Mouse (Mus musculus): ENCODE data around the gene 6030458C11Rik. TPM values are rescaled to one million over a fixed set of nuclear protein-coding genes. Genes with fewer than 3 reads are reported as not detected.
"Not testable (repeated sequence)": the region's sequence is repeated elsewhere in the genome, so short reads cannot be mapped to it uniquely, and the experiment has no call there.

6030458C11Rik gene
- total RNA-seq, 2 experiments from 2014 or later: 30.3 to 31.1 TPM

DNA sequence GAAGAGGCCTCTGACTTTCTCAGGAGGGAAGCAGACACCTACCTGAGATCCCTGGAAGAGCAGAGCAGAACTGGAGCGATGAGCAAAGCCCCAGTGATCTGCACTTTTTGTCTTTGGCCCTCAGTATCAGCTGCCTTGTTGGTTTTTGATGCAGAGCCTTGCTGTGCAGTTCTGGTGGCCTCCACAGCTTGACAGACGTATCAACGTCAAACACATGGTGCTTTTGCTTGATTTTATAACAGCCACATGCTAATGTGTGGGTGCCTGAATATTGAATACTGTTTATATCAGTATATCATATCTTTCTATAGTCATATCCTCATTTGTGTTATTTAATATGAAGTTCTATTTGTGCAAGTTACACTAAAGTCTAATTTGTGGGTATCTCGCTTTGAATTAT is 19.4 kb downstream of the 6030458C11Rik start:
- no peak overlapping the region for H3K27ac ChIP-seq
- TF ChIP-seq CTCF (conservative IDR thresholded peaks at IDR 0.05): no peak
- DNase-seq (ENCODE audit: low spot score in 2 of 2): peak in 1 of 2 experiments; percentile 14
- H3K4me3 ChIP-seq: no peak overlapping the region

DNA sequence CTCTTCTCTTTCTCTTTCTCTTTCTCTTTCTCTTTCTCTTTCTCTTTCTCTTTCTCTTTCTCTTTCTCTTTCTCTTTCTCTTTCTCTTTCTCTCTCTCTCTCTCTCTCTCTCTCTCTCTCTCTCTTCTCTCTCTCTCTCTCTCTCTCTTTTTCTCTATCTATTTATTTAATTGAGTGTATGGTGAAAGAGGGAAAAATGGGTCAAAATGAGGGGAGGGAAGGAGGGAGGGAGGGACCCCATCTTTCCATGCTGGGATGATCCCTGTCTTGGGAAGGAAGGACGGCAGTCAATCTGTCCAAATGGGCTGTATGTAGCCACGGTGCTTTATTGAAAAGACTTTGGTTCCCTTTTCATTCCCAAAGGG is 23.3 kb downstream of the 6030458C11Rik start:
- not testable (repeated sequence) for DNase-seq (ENCODE audit: low spot score in 2 of 2); H3K4me3 ChIP-seq; H3K27ac ChIP-seq

DNA sequence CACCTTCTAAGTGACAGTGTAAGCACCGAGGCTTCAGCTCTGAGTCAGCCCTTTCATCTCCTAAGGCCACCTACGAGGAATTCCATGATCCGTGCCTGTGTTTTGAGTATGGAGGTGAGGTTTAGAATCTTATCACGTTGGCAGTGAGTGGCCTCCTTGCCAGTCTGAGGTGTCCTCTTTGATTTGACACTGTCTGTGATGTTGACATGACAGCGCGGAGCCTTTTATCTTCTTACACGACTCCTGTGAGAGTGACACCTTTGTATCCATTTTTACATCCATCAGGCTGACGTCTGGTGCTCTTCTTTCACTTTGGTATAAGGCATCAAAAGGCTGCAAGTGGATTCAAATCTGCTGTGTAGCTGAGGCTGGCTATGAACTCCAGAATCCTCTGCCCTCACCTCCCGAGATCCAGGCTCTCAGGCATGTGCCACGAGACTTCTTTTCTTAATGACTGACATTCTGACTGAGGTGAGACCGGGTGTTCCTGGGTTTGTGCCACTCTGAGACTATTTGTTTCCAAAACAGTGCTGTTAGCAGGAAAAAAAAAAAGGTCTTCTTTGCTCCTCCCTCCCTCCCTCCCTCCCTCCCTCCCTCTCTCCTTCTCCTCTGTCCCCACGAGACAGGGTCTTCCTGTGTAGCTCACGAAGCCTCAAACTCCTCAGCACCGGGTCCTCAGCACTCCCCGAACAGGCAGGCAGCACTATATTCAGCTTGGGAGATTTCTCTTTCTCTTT is 23.9 kb downstream of the 6030458C11Rik start:
- TF ChIP-seq CTCF (conservative IDR thresholded peaks at IDR 0.05): no peak
- no peak overlapping the region for H3K4me3 ChIP-seq
- H3K27ac ChIP-seq: no peak overlapping the region
- no peak for DNase-seq (ENCODE audit: low spot score in 2 of 2)

DNA sequence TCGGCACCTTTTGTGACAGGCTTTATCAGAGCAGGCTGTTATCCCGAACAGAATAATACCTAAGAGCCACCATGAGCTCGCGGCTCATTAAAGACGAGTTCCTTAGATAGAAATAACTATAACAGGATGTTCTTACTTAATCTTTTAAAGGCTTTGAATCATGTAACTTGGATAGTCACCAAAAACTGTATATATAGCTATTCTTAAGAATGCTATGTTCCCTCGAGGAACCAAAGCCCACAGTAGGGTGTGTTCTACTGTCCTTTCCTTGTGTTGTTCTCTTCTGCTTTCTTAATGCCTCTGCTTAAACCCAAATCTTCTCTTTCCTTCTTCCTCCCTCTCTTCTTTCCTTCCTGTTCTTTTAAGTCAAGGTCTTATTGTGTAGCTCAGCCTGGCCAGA is 26.4 kb downstream of the 6030458C11Rik start:
- no peak for TF ChIP-seq CTCF (conservative IDR thresholded peaks at IDR 0.05)
- DNase-seq (ENCODE audit: low spot score in 2 of 2): no peak
- Histone ChIP-seq H3K4me3 (no peak overlapping the region), H3K27ac (no peak overlapping the region)

DNA sequence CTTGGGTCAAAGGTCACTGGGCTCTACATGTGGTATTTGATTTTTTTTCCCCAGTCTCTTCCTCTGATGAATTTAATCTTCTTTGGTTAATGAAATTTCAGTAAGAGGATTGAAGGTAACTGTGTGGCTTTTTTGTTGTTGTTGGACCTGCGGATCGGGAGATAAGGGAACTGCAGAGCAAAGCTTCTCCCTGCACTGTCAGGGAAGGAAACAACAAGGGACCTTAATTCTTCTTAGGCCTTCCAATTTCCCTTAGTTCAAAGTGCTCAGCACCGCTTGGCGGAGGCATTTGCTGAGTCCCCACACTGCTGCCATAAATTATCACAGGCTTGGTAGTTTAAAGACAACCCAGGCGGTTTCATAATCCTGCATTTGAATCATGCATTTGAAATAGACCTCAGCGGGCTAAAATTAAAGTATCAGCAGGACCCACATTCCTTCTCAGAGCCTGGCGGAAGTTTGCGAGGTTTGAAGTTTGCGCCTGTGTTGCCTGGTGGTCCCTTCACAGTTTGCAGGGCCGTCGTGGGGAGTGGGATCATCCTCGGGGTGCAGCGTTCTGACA is 28.5 kb downstream of the 6030458C11Rik start:
- no peak overlapping the region for H3K4me3 ChIP-seq
- no peak overlapping the region for H3K27ac ChIP-seq
- no peak for TF ChIP-seq CTCF (conservative IDR thresholded peaks at IDR 0.05)
- DNase-seq (ENCODE audit: low spot score in 2 of 2): no peak

DNA sequence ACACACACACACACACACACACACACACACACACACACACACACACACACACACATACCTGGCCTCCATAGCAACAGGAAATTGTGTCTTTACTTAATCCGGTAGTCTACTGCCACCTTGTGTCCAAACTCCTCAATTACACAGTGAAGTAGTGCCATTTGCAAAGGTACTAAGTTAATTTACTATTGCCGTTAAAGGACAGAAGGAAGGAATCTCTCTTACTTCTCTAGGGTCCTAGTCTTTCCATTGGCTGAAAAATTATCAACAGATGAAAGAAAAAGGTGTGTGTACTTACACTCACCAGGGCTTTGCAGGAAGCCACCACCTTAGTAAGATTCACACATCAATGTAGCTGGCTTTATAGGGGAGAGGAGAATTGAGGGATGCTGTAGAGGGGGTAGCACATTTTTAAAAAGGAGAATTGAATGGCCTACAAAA is 29.0 kb downstream of the 6030458C11Rik start:
- DNase-seq (ENCODE audit: low spot score in 2 of 2): peak; percentile 57 to 66
- Histone ChIP-seq H3K27ac (no peak overlapping the region), H3K4me3 (no peak overlapping the region)
- TF ChIP-seq CTCF (conservative IDR thresholded peaks at IDR 0.05): peak; percentile 76

DNA sequence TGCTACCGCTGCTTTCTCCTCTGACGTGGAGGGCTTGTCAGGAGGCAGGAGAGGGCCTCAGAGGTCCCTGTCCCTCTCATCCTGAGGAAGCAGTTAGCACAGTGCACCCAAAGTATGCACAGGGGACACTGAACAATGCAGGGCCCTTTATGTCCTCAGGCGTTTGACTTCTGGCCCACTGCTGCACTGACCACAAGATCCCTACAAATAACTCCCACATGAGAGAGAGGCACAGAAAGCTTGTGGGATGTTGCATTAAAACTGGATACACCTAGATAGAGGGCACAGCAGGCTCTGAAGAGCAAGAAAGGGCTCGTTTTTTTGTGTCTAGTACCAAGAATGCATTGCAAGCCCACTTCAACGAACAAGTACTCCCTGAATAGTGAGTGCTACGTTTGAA is 30.1 kb downstream of the 6030458C11Rik start:
- no peak overlapping the region for H3K4me3 ChIP-seq
- no peak overlapping the region for H3K27ac ChIP-seq
- no peak for TF ChIP-seq CTCF (conservative IDR thresholded peaks at IDR 0.05)
- DNase-seq (ENCODE audit: low spot score in 2 of 2): no peak

DNA sequence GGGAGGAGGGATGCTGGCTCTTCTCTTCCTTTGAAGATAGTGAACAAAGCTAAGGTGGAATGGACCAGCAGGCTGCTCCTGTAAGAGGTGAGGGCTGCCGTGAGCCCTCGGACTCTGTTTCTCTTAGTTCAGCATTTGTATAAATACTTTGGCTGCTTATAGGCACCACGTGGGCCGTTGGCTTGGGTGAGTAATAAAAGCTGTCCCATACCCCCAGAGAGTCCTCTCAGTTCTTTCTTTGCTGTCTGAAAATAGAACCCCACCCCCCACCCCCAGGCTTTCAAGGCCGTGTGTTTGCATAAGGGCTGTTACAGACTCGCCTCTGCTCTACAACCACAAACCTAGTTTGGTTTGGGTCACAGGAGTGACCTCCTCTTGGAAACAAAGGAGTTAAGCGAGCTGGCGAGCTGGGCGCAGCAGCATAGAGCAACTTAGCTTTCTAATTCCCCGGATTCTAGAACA is 35.0 kb downstream of the 6030458C11Rik start:
- no peak overlapping the region for H3K27ac ChIP-seq
- no peak overlapping the region for H3K4me3 ChIP-seq
- no peak for TF ChIP-seq CTCF (conservative IDR thresholded peaks at IDR 0.05)
- DNase-seq (ENCODE audit: low spot score in 2 of 2): no peak

DNA sequence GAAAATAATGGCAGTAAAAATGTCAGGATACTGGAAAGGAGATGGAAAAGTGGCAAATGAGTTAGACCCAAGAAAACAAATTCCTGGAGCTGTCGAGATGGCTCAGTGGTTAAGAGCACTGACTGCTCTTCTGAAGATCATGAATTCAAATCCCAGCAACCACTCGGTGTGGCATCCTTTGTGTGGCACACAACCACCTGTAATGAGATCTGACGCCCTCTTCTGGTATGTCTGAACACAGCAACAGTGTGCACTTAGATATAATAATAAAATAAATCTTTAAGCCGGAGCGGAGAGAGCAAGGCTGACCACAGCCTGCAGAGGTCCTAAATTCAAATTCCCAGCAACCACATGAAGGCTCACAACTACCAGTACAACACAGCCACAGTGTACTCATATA is 35.9 kb downstream of the 6030458C11Rik start:
- Histone ChIP-seq H3K27ac (no peak overlapping the region), H3K4me3 (no peak overlapping the region)
- peak; percentile 37 for TF ChIP-seq CTCF (conservative IDR thresholded peaks at IDR 0.05)
- no peak for DNase-seq (ENCODE audit: low spot score in 2 of 2)

DNA sequence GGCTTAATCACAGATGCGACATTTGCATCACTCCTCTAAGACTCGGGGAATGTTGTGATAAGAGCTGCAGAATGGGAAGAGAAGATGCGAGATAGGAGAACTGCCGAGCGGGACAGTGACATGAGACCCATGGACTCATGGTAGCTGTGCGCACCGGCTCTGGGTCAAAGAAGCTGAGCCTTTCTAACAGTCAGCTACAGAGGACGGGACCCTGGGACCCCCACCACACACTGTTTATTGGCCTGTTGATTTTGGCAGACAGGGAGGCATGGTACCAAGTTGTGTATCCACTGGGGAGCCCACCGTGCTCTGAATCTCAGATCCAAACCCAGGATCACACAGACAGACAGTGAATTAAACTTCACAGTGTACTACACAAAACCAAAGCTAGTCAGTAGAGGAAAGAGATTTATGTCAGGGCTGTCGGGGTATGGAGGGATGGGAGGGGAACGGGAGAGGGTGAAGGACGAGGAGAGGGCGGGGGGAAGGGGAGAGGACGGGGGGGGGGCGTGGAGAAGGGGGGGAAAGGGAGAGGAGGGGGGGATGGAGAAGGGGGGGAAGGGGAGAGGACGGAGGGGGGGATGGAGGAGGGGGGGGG is 42.6 kb downstream of the 6030458C11Rik start:
- TF ChIP-seq CTCF (conservative IDR thresholded peaks at IDR 0.05): no peak
- Histone ChIP-seq H3K27ac (no peak overlapping the region), H3K4me3 (no peak overlapping the region)
- DNase-seq (ENCODE audit: low spot score in 2 of 2): no peak

DNA sequence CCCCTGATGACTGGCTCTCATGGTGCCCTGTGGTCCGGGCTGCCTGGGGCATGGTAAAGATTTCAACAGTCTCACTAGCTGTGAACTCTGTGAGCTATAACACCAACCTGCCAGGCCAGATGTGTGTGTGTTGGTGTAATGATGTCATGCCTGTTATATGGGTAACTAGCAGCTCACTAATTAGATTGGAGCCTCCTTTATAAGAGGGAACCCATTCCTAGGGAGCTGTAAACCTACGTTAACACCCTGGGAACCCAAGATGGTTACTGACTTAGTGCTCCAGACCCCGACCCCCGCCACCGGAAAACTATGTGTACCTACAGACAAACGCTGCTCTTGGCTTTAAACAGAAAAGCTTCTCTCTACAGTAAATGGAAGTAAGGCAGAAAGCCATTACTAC is 43.2 kb downstream of the 6030458C11Rik start:
- Histone ChIP-seq H3K27ac (no peak overlapping the region), H3K4me3 (no peak overlapping the region)
- TF ChIP-seq CTCF (conservative IDR thresholded peaks at IDR 0.05): no peak
- no peak for DNase-seq (ENCODE audit: low spot score in 2 of 2)

DNA sequence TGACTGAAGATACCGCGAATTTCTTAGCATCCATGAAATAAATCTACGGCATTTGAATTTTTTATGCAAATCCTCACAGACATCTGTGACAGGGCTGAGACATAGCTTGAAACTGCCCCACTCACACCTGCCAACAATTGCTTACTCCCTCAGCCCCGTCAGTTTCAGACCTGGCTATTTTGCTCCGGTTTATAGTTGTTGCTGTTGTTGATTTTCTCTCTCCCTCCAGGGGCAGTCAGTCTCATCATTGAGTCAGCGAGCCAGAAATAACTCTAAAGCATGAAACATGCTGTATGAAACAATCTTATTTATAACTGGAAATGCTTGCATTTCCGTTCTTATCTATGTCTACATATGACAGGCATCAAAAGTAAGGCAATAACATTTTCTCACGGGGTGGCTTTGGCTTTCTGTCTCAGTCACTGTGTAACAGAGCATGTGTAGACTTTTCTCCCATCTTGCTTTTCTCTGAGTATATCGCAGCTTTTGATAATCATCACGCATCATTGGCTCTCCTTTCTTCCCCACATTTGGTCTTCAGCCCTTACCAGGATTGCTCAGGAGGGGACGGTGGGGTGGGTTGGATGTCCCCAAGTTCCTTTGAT is 50.2 kb downstream of the 6030458C11Rik start:
- DNase-seq (ENCODE audit: low spot score in 2 of 2): no peak
- no peak overlapping the region for H3K4me3 ChIP-seq
- 0 out of 2 replicates have a peak, but pooled peaks have one; percentile 3 for TF ChIP-seq CTCF (conservative IDR thresholded peaks at IDR 0.05)
- no peak overlapping the region for H3K27ac ChIP-seq

DNA sequence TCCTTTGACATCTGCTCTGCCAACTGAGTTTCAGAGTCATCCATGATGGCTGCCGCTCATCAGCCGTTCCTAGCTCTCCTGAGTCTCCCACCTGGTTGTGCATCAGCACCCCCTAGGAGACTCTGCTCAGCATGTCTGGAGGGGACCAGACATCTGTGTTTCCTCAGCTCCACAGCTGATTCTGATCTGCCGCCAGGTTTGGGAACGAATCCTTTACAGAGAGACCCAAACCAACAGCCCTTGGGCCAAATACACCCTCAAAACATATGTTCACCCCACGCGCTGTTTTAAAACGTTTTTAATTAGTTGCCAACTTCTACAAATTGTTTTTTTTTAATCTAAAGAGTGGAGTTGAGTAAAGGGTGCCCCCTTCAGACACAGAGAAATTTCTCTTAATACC is 53.5 kb downstream of the 6030458C11Rik start:
- no peak overlapping the region for H3K27ac ChIP-seq
- peak; percentile 50 to 73 for DNase-seq (ENCODE audit: low spot score in 2 of 2)
- H3K4me3 ChIP-seq: no peak overlapping the region
- peak; percentile 61 for TF ChIP-seq CTCF (conservative IDR thresholded peaks at IDR 0.05)

Data from layer of hippocampus, adult 2 months (tissue).